Mouse (Mus musculus) thymus, postnatal 25 days (tissue): Measurements from ENCODE around the gene Carns1.
"Not testable (repeated sequence)": the region's sequence is repeated elsewhere in the genome, so short reads cannot be mapped to it uniquely, and the experiment has no call there.

Experiments
- DNase-seq: peaks from one replicate; pipeline ENCODE4 v3.0.0; 2022

Gene Carns1

DNA sequence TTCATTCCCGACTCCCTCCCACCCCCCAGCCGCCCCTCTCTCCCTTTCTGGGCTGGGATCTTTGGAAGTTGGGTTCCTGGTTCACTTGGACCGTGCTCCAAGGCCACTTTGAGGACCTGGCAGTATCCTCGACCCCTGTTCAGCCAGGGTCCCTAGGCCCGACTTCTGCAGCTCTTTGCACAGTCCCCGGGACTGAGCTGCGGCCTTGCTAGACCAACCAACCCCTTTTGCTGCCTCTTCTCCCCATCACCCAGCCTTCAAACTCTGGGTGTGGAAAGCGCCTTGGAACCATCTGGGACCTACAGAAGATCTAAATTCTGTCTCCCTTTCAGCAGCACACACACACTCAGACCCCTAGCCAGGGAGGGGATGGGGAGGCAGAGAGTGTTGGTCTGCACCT is 26.5 kb downstream of the Carns1 start:
- peak; percentile 43 for DNase-seq

DNA sequence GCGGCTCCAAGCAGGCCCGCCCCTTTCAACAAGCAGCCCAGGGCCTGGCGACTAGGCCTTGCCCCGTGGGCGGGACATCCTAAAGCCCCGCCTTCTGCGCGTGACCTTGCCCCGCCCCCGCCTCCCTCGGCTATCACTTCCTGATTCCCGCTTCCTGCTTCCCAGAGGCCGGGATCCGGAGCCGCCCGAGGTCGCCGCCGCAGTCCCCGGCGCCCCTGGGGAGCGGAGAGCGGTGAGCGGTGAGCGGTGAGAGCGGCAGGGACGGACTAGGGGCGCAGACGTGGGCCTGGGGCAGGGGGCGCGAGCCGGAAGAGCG is 26.8 kb downstream of the Carns1 start, which contains the start of gene Coro1b:
Gene Coro1b (plus strand): TSS at position 129 of the 316 bp plus-strand sequence.
- peak; percentile 97 for DNase-seq

DNA sequence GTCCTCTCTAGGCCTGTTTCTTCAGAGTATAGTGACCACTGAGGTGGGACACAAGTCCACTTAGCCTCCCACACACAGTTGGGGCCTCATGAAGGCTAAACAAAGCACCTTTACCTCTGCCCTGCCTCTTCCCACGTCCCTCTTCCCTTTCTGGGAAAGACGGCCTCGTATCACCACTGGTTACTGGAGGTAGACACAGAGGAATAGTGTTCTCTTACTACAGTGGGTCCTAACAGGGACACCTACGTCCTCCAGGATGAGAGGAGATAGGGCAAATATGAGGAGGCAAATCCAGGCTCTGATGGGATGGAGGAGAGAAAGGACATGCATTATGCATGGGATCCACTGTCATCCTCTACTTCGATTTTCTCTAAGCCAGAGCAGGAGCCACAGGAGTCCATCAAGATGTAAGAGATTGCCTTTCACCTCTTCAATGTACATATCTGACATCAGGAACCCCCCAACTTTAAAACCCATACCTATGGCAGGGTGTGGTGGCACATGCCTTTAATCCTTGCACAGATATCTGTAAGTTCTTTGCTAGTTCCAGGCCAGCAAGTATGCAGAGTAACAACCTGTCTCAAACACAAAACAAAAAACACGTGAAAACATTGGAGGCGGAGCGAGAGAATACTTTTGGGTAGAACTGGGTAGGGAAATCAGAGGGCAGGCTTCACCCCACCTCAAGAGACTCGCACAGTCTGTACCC is 27.3 kb downstream of the Carns1 start:
- no peak for DNase-seq

DNA sequence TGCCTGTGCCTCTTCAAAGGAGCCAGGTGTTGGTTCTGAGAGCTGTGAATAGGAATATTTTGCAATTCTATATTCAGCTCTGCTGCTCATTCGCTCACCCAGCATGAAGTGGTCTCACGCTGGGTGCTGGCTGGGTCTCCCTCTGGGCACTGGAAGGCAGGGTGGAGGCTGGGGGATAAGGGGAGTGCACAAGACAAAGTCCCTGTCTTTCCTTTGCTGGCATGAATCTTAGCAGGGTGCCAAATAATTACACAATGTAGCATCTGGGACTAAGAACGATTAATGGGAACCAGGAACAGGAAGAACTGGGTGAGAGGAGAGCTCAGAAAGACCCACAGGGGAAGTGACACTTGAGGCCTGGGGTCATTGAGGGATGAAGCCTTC is 28.3 kb downstream of the Carns1 start:
- no peak for DNase-seq

DNA sequence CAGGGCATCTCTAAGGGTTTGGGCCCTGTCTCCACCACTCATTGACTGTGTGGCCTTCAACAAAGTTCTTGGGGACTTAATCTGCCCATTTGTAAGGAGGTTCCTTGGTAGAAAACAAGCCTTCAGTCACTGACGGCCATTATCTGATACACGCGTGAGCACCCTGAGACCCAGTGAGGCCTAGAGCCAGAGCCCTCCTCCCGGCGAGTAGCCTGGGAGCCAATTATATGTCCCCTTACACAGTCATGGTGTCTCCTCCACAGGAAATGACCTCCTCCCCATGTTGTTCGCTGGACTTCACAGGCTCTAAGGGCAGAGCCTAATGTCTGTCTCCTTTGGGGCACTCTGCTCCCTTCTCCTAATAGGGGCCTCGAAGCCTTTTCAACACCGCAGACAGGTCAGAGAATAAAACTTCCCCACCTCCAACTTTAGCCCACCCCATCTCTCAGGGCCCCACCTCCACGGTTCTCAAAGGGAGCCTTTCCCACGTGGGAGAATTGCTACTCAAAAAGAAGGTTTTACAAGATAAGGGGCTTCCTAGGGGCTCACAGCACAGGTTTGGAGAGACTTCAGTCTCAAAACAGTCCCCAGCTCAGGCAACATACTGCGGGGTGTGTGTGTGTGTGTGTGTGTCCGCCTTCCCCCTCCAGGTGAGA is 28.8 kb downstream of the Carns1 start:
- no peak for DNase-seq

DNA sequence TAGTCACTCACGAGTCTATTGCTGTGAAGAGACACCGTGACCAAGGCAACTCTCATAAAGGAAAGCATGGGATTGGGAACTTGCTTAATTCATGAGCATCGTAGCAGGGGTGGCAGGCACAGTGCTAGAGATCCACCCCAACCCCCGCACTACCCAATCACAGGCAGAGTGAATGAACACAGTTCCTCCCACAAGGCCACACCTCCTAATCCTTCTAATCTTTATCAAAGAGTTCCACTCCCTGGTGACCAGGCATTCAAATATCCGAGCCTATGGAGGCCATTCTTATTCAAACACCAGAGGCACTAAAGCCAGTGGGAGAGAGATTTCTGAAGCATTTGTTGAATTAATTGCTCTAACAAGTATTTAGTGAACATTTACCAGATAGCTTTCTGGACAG is 29.3 kb downstream of the Carns1 start:
- no peak for DNase-seq

DNA sequence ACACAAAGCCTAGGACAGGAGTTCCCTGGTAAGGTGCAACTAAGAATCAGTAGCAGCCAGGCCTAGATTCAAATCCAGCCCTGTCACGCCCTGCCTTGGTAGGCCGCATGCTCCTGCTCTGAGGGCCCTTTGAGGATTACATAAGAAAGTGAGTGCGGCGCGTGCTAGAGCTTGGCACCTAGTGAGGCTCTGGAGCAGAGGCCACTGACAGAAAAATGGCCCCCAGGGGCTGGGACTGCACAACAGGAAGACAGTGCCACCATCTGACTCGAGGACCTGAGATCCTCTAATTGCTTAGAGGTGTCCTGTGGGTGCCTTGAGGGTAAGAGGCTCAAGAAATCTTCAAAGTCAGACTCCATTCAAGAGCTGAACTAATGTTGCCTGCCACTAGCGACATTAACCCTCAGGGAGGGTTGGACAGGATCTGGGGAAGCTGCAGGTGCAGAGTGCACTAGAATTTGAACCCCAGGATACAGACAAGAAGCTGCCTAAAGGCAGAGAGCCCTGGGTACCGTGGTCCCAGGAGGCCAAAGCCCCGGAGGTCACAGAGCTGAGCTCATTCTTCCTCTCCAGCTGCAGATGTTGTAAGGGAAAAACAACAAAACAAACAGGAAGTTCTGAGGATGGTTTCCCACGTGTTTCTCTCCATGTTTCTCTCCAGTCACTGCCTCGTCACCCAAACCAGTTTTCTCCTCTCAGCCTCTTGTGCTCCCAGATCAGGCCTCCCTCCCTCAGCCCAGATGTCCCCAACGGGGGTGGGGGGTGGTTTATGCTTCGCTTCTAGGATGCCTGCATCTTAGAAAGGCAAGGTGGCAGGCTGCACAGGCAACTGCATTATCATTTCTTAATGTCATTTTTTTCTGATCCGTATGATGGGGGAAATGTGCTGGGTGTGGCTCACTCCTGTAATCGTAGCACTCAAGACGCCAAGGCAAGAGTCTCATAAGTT is 30.5 kb downstream of the Carns1 start:
- DNase-seq: peak; percentile 41

DNA sequence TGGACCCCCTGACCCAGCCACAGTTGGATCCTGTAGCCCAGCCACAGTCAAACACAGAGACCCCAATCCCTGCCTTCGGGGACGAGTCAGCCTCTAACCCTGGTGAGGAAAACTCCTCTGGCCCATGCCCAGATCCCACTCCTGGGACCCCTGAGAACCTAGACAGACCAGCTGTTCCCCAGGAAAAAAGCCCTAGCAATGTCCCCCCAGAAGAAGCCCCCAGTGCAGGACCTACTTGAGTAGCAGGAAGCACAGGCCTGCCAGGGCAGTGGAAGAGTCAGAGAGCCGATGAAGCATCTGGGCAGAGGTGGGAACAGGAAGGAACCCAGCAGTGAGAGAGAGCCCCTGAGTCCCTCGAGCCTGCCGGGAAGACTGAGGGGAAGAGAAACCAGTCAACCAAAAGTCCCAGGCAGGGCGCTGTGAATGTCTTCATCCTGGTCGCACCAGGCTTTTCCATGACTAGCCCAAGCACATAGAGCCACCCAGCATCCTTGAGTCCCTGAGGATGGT is 31.5 kb downstream of the Carns1 start, which contains the start of gene Cabp4:
Gene Cabp4 (minus strand): TSS at position 275 of the 510 bp plus-strand sequence.
- DNase-seq: no peak

DNA sequence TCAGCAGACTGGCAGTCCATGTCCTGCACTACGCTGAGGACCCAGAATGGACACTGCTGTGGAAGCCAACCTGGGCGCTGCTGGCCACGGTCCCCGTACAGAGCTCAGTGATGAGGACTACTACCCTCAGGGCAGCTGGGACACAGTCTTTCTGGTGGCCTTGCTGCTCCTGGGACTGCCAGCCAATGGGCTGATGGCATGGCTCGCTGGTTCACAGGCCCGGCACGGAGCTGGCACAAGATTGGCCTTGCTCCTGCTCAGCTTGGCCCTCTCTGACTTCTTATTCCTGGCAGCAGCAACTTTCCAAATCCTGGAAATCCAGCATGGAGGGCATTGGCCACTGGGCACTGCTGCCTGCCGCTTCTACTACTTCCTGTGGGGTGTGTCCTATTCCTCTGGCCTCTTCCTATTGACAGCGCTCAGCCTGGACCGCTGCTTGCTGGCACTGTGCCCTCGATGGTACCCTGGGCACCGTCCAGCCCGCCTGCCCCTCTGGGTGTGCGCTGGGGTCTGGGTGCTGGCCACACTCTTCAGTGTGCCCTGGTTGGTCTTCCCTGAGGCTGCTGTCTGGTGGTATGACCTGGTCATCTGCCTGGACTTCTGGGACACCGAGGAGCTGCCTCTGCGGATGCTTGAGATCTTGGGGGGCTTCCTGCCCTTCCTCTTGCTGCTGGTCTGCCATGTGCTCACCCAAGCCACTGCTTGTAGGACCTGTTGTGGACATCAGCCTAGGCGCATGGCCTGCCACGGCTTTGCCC is 32.7 kb downstream of the Carns1 start:
- no peak for DNase-seq

DNA sequence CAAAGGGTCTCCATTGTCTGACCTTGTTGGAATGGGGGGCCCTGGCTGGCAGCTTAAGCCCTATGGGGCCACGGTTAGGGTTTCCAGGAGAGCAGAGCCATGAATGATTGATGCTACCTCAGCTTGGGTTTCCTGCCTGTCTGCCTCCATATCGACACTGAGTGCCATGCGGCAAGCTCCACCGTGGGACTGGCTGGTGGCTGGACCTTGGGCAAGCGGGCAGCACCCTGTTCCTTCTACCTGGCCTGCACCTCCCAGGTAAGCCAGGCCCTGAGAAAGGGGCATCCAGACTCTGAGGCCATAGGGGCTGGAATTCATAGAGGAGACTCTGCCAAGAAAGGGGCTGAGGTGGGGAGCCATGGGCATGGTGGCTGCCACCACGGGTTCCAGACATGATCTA is 35.1 kb downstream of the Carns1 start:
- no peak for DNase-seq

DNA sequence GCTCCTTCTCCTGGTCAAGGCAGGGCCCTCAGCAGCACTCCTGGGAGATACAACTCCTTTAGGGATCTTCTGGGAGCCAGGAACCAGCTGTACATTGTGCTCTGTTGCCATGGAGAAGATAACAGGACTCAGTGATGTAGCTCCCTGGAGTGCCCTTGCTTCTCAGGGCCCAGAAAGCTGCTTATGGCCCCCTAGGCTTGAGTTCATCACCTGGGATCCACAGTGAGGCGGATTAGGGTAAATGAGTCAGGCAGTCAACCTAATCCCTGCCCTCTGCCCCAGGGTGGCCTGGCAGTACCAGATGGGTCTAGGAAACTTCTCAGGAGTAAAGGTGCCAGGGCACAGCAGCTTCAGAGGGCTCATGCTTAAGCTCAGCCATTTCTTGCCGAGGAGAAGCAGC is 35.8 kb downstream of the Carns1 start, which contains the start of gene Gpr152:
Gene Gpr152 (plus strand): TSS at position 342 of the 400 bp plus-strand sequence.
- no peak for DNase-seq

DNA sequence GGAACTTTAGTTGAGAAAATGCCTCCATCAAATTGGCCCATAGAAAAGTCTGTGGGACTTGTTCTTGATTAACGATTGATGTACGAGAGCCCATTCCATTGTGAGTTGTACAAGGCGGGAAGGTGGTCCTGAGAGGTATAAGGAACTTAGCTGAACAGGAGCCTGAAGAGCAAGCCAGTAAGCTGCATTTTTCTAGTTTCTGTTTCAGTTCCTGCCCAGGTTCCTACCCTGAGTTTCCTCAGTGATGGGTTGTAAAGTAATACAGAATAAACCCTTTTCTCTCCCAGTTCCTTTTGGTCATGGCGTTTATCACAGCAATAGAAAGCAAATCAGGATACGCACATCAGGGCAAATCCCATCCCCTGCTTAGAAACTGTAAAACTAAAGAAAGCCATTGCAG is 37.4 kb downstream of the Carns1 start:
- no peak for DNase-seq

DNA sequence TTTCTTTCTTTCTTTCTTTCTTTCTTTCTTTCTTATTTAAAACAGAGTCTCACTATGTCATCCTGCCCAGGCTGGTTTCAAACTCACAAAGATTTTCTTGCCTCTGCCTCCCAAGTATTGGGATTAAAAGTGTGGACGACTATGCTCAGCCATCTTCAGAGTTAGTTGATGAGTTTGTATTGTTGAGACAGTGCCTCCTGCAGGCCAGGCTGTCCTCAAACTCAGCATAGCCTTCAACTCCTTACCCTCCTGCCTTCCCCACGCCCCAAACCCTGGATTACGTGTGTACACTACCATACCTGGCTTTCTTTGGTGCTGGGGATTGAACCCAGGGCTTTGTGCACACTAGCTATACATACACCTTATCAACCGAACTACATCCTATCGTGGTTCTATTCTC is 38.8 kb downstream of the Carns1 start:
- DNase-seq: no peak

DNA sequence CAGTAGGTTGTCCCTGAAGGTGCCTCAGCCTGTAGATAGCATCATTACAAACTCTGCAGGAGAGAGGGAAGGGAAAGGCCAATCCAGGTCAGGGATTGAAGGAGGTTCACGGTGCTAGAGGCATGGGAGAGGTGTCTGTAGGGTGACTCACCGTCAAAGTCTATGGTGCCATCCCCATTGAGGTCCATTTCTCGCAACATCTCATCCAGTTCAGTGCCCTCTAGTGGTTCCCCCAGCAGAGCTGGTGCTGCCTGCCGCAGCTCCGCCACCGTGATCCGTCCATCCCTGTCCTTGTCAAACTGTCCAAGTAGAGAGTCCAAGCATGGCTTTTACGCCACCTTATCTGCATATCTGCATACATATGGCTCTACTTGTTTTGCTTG is 39.3 kb downstream of the Carns1 start:
- not testable (repeated sequence) for DNase-seq

DNA sequence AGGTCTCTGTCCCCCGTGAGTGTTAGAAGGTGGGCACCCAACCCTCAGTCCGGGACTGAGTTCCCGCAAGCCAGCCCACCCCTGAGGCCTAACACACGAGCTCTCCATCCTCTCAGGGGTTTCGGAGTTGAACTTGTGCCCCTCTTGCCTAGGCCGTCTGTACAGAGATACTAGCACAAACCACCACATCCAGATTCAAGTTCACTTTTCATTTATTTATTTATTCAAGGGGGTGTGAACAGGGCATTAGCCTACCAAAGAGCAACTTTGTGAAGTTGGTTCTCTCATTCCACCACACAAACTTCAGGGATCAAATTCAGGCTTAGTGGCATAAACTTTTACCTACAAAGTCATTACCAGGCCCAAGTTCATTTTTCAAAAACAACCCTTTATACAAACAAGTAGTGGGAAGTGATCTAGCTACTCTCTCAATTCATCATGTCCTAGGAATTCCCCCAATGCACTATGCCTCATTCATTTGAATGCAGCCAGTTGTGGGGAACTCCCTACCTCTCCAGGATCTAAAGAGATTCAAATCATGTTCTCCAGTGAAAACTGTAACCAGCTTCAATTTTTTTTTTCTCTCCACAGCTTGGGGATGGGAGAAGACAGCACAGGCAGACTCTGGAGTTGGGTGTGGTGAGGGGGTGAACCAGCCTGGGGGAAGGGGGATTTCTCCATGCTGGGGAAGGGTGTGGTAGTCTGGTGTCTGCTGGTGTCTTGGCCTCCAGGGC is 39.9 kb downstream of the Carns1 start:
- DNase-seq: not testable (repeated sequence)

DNA sequence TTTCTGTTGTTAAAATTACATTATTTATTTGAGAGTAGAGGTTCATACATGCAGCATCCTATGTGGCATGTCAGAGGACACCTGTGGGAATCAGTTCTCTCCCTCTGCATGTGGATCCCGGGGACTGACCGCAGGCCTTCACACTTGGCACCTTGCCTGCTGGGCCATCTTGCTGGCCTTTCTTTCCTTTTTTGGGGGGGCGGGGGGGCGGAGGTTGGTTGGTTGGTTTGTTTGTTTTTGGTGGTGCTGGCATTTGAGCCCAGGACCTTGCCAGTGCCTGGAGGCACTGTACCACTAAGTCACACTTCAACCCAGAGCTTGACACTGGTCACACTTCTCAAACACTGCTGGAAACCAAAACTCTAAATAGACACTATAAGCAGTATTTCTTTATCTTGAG is 40.9 kb downstream of the Carns1 start:
- DNase-seq: no peak

DNA sequence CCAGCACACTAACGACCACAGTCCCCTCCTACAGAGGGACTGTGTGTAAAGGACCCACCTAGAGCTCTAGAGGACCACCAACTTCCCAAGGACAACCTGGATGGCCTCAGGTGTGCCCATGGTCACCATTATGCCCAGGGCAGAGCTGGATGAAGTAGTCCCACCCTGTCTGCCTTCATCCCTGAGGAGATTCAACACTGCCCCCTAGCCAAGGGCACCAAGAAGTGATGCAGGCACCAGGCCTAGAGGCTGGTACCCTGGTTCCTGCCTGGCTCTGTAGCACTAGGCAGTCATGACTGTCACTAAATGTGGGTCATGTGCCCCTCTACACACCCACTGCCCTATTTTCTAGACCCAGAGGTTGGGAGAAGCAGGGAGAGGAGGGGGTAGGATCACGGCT is 43.5 kb downstream of the Carns1 start:
- DNase-seq: no peak

DNA sequence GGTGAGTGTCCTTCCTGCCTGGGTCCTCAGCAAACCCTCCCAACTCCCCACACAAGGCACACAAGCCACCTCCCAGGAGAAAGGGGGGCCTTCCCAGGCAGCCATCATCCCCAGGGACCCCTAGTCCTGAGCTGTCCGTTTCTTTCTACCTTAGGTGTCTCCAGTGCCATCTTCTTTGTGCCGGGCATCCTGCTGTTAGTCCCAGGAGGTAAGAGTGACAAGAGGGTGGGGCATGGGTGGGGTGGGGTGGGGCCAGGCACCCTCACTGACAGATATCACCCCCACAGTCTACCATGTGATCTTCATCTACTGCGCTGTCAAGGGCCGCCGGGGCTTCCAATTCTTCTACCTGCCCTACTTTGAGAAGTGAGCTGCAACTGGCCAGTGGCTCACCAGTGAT is 44.2 kb downstream of the Carns1 start:
- DNase-seq: no peak

DNA sequence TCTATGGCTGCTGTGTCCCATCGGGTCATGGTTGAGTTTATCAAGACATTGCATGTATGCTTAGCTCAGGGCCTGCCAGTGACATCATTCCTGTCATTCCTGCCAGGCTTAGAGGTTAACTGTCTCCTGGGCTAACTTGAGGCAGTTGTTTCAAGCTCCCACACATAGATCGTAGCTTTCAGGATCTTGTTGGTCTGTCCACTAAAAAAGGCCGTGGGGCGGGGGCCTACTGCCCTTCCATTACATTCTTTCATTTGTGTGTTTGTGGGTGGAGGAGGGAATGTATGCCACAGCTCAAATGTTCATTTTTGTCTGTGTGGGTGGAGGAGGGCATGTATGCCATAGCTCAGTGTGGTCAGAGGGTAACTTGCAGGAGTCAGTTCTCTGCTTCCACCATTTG is 45.2 kb downstream of the Carns1 start:
- no peak for DNase-seq

DNA sequence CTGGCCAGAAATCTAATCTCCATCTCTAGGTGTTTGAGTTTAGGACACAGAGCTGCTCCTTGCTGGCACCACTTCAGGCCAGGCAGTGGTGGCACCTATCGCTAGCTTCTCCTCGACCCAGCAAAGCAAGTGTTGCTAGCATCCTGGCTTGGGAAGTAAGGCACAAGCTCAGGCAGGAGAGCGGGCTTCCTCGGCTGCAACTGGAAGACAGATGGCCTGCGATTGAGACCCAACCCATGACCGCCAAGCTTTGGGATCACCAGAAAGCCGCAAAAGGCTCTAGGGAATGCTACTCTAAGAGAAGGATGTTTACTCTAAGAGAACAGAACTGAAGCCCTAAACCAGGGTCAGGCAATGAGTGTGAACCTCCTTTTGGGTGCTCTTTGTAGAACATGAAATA is 45.8 kb downstream of the Carns1 start:
- no peak for DNase-seq

DNA sequence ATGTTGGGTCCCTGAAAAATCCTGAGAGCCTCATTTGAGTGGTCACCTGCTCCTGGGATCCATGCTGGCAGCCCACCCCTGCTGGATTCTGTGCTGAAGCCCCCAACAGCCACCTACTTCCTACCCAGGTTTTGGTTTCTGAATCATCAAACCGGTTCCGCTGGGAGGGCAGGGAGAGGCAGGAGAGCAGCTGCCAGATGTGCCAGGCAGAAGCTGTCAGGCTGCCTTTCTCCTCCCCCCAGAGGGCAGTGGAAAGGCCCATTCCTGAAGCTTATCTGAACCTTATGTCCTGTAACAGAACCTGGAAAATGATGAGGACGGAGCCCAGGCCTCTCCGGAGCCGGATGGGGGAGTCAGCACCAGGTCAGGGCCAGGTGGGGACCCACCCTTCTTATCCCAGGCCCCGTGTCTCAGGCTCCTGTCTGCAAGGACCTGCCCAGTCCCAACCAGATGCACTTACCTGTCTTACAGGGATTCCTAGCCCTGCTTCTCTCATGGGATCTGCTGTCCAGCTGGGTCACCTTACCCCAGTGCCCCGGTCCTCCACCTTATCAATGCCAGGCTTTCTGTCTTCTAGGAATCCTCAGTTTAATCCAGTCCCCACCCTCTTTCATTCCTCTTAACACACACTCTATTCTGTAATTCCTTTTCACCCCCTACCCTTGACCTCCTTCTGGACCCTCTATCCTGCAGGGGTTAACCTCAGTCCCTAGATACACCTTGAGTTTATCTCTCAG is 48.4 kb downstream of the Carns1 start:
- peak; percentile 40 for DNase-seq
